Mouse (Mus musculus): ENCODE measurements around the gene Scml4. TPM values are rescaled to one million over a fixed set of nuclear protein-coding genes. Genes with fewer than 3 reads are reported as not detected.

Scml4 gene
- polyA plus RNA-seq (2015; fragmentation: Nextera tagmentation; extraction: Ambion mirVana): 7.1 and 10.2 TPM in 2 replicates

GRCm38 (mm10) chr10:42860159-42860911 lies at the start of gene Scml4:
Gene Scml4, plus strand, starts transcription at chr10:42860370.
- Histone ChIP-seq H3K9ac (peak within 1 kb of the TSS; percentile 58), H3K36me3 (no peaks in the 10 kb centered on the region), H3K9me3 (no peaks in the 10 kb centered on the region), H3K27me3 (0 out of 2 replicates have a peak, but pooled peaks cover 9% of the 10 kb centered on the region), H3K4me3 (peak within 1 kb of the TSS; percentile 41), H3K4me2 (peak within 1 kb of the TSS; percentile 58), H3K4me1 (replicated peaks) (peaks cover 55% of the 10 kb centered on the region), H3K27ac (peak within 1 kb of the TSS; percentile 89)
- peak; percentile 85 for ATAC-seq (ENCODE audit: low FRiP score)
- WGBS: 27% methylated on average over 17 of the region's 17 CpGs

- Histone ChIP-seq H3K27me3 (no peaks in the 10 kb centered on the region), H3K27ac (no peak overlapping the region), H3K36me3 (peaks cover 63% of the 10 kb centered on the region), H3K4me2 (no peak overlapping the region), H3K9ac (no peak overlapping the region), H3K4me3 (no peak overlapping the region), H3K4me1 (replicated peaks) (no peaks in the 10 kb centered on the region), H3K9me3 (no peaks in the 10 kb centered on the region)
- ATAC-seq (ENCODE audit: low FRiP score): no peak
- WGBS: 55% methylated on average over 6 of the region's 6 CpGs
These were observed 34.2 kb upstream of the Scml4 start for GRCm38 (mm10) chr10:42825923-42826322.

GRCm38 (mm10) chr10:42827155-42827554 lies 33.0 kb upstream of the Scml4 start:
- ATAC-seq (ENCODE audit: low FRiP score): no peak
- Histone ChIP-seq H3K27me3 (no peaks in the 10 kb centered on the region), H3K4me3 (no peak overlapping the region), H3K9me3 (no peaks in the 10 kb centered on the region), H3K27ac (no peak overlapping the region), H3K36me3 (peaks cover 67% of the 10 kb centered on the region), H3K4me2 (no peak overlapping the region), H3K4me1 (replicated peaks) (peaks cover 11% of the 10 kb centered on the region; the same call in 1 of the 2 replicates), H3K9ac (no peak overlapping the region)
- WGBS: 68% methylated on average over 5 of the region's 5 CpGs

- H3K36me3 ChIP-seq: peaks cover 65% of the 10 kb centered on the region
- H3K27ac ChIP-seq: no peak overlapping the region
- ATAC-seq (ENCODE audit: low FRiP score): no peak
- H3K4me1 ChIP-seq (replicated peaks): peaks cover 28% of the 10 kb centered on the region
- no peak overlapping the region for H3K9ac ChIP-seq
- WGBS: 92% methylated on average over 2 of the region's 2 CpGs
- no peak overlapping the region for H3K4me3 ChIP-seq
- H3K27me3 ChIP-seq: no peaks in the 10 kb centered on the region
- no peak overlapping the region for H3K4me2 ChIP-seq
- H3K9me3 ChIP-seq: no peaks in the 10 kb centered on the region
These were observed 30.2 kb upstream of the Scml4 start for GRCm38 (mm10) chr10:42830007-42830406.

- Histone ChIP-seq H3K27ac (no peak overlapping the region), H3K9ac (no peak overlapping the region), H3K4me3 (no peak overlapping the region), H3K36me3 (peaks cover 63% of the 10 kb centered on the region), H3K4me1 (replicated peaks) (peaks cover 28% of the 10 kb centered on the region), H3K27me3 (no peaks in the 10 kb centered on the region), H3K4me2 (no peak overlapping the region), H3K9me3 (no peaks in the 10 kb centered on the region)
- no peak for ATAC-seq (ENCODE audit: low FRiP score)
- 68% methylated on average over 6 of the region's 6 CpGs for WGBS
These were observed 29.8 kb upstream of the Scml4 start for GRCm38 (mm10) chr10:42830409-42830808.

GRCm38 (mm10) chr10:42832677-42833076 lies 27.5 kb upstream of the Scml4 start:
- no peaks in the 10 kb centered on the region for H3K27me3 ChIP-seq
- no peak overlapping the region for H3K4me3 ChIP-seq
- H3K9me3 ChIP-seq: no peaks in the 10 kb centered on the region
- 44% methylated on average over 4 of the region's 4 CpGs for WGBS
- H3K36me3 ChIP-seq: peaks cover 63% of the 10 kb centered on the region
- peak; percentile 32; the same call in 1 of the 2 replicates for ATAC-seq (ENCODE audit: low FRiP score)
- H3K27ac ChIP-seq: 0 out of 2 replicates have a peak overlapping the region, but pooled peaks have one; percentile 1
- peaks cover 31% of the 10 kb centered on the region for H3K4me1 ChIP-seq (replicated peaks)
- no peak overlapping the region for H3K9ac ChIP-seq
- H3K4me2 ChIP-seq: no peak overlapping the region

GRCm38 (mm10) chr10:42833871-42834727 lies 26.1 kb upstream of the Scml4 start:
- H3K4me2 ChIP-seq: no peak overlapping the region
- peak; percentile 77 for ATAC-seq (ENCODE audit: low FRiP score)
- peaks cover 31% of the 10 kb centered on the region for H3K4me1 ChIP-seq (replicated peaks)
- no peaks in the 10 kb centered on the region for H3K9me3 ChIP-seq
- H3K36me3 ChIP-seq: peaks cover 63% of the 10 kb centered on the region
- no peak overlapping the region for H3K4me3 ChIP-seq
- H3K9ac ChIP-seq: no peak overlapping the region
- H3K27ac ChIP-seq: peak overlapping the region; percentile 59
- WGBS: 24% methylated on average over 4 of the region's 4 CpGs
- no peaks in the 10 kb centered on the region for H3K27me3 ChIP-seq

- Histone ChIP-seq H3K9me3 (no peaks in the 10 kb centered on the region), H3K4me2 (no peak overlapping the region), H3K9ac (no peak overlapping the region), H3K4me3 (no peak overlapping the region), H3K27me3 (no peaks in the 10 kb centered on the region), H3K4me1 (replicated peaks) (peaks cover 13% of the 10 kb centered on the region), H3K27ac (no peak overlapping the region), H3K36me3 (peaks cover 44% of the 10 kb centered on the region)
- 90% methylated on average over 4 of the region's 4 CpGs for WGBS
- no peak for ATAC-seq (ENCODE audit: low FRiP score)
These were observed 22.1 kb upstream of the Scml4 start for GRCm38 (mm10) chr10:42838106-42838505.

GRCm38 (mm10) chr10:42838736-42839135 lies 21.4 kb upstream of the Scml4 start:
- Histone ChIP-seq H3K4me1 (replicated peaks) (peaks cover 9% of the 10 kb centered on the region), H3K27me3 (no peaks in the 10 kb centered on the region), H3K36me3 (peaks cover 46% of the 10 kb centered on the region), H3K4me3 (no peak overlapping the region), H3K4me2 (no peak overlapping the region), H3K27ac (no peak overlapping the region), H3K9ac (no peak overlapping the region), H3K9me3 (no peaks in the 10 kb centered on the region)
- no peak for ATAC-seq (ENCODE audit: low FRiP score)
- 99% methylated on average over 2 of the region's 2 CpGs for WGBS

- ATAC-seq (ENCODE audit: low FRiP score): no peak
- H3K27me3 ChIP-seq: no peaks in the 10 kb centered on the region
- H3K36me3 ChIP-seq: peaks cover 36% of the 10 kb centered on the region
- H3K27ac ChIP-seq: no peak overlapping the region
- H3K9ac ChIP-seq: no peak overlapping the region
- no peaks in the 10 kb centered on the region for H3K9me3 ChIP-seq
- peaks cover 3% of the 10 kb centered on the region; the same call in 1 of the 2 replicates for H3K4me1 ChIP-seq (replicated peaks)
- no peak overlapping the region for H3K4me2 ChIP-seq
- H3K4me3 ChIP-seq: no peak overlapping the region
- 97% methylated on average over 11 of the region's 11 CpGs for WGBS
These were observed 20.1 kb upstream of the Scml4 start for GRCm38 (mm10) chr10:42840036-42840435.

GRCm38 (mm10) chr10:42841531-42842195 lies 18.5 kb upstream of the Scml4 start:
- no peak overlapping the region for H3K4me2 ChIP-seq
- no peak overlapping the region for H3K9ac ChIP-seq
- no peaks in the 10 kb centered on the region; the same call in 1 of the 2 replicates for H3K4me1 ChIP-seq (replicated peaks)
- no peak overlapping the region for H3K27ac ChIP-seq
- ATAC-seq (ENCODE audit: low FRiP score): 0 out of 2 replicates have a peak, but pooled peaks have one; percentile 15
- H3K27me3 ChIP-seq: no peaks in the 10 kb centered on the region
- H3K9me3 ChIP-seq: no peaks in the 10 kb centered on the region
- H3K36me3 ChIP-seq: peaks cover 34% of the 10 kb centered on the region
- 71% methylated on average over 16 of the region's 16 CpGs for WGBS
- no peak overlapping the region for H3K4me3 ChIP-seq

GRCm38 (mm10) chr10:42842358-42842757 lies 17.8 kb upstream of the Scml4 start:
- Histone ChIP-seq H3K27ac (no peak overlapping the region), H3K27me3 (no peaks in the 10 kb centered on the region), H3K9me3 (no peaks in the 10 kb centered on the region), H3K4me3 (no peak overlapping the region), H3K4me2 (no peak overlapping the region), H3K4me1 (replicated peaks) (no peaks in the 10 kb centered on the region; the same call in 1 of the 2 replicates), H3K9ac (no peak overlapping the region), H3K36me3 (peaks cover 27% of the 10 kb centered on the region)
- 13% methylated on average over 9 of the region's 9 CpGs for WGBS
- peak; percentile 67 for ATAC-seq (ENCODE audit: low FRiP score)
